Mouse (Mus musculus) T-cell, adult 2 months (primary cell): ENCODE measurements at regions not wholly inside any gene's neighbourhood (a gene's known extent, or its start where the extent isn't known, plus 50 kb on each side); places are given as distances from the start of the nearest gene placed in this dataset.

ENCODE experiments used
- DNase-seq: peaks from one replicate; pipeline ENCODE4 v3.0.0; 2022; ENCODE audit warnings: low spot score

- DNase-seq, result no peak
Measured at GRCm38 (mm10) chr16:52746186-52746585, 292.3 kb upstream of the Alcam start.

GRCm38 (mm10) chr16:52744720-52745119 lies 290.8 kb upstream of the Alcam start:
- DNase-seq, result no peak

GRCm38 (mm10) chr16:52742166-52742565 lies 288.3 kb upstream of the Alcam start:
- no peak for DNase-seq

GRCm38 (mm10) chr16:52726120-52726844 lies 272.4 kb upstream of the Alcam start:
- no peak for DNase-seq

GRCm38 (mm10) chr16:52718231-52718932 lies 264.5 kb upstream of the Alcam start:
- DNase-seq, result no peak

GRCm38 (mm10) chr16:52690272-52690671 lies 236.4 kb upstream of the Alcam start:
- no peak for DNase-seq

- DNase-seq, result no peak
Measured at GRCm38 (mm10) chr16:52654825-52655224, 201.0 kb upstream of the Alcam start.
